Mouse (Mus musculus): ENCODE measurements around the gene Ccl22. TPM values are rescaled to one million over a fixed set of nuclear protein-coding genes. Genes with fewer than 3 reads are reported as not detected.

The Ccl22 gene
- polyA plus RNA-seq, 1 experiment from 2014 or later = not detected

DNA sequence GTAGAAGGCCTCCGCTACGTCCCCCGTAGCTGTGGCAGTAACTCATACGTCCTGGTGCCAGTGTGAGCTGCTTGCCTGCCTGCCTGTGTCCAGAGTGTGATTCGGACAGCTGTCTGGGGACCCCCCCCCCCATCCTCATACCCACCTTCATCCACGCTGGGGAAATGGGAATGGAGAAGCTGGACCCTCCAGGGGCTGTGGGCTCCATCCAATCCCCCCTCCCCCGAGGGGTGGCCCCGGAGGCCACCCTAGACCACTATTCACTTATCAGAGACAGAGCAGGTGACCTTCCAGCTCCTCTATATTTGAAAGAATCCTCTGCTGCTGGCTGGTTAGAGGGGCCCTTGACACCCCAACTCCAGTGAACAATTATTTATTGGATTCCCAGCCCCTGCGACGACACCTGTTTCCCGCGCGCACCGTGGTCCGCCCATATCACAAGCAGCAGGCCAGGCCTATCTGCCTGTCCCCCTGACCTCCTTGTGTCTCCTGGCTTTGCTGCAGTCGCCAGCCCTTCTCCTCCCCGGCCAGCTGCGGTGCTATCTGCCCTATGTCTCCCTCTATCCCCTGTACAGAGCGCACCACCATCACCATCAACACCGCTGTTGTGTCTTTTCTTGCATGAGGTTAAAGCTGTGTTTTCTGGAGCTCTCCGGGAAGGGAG, 35.2 kb downstream of the Ccl22 start:
- WGBS = 86% methylated on average over 21 of the region's 21 CpGs

DNA sequence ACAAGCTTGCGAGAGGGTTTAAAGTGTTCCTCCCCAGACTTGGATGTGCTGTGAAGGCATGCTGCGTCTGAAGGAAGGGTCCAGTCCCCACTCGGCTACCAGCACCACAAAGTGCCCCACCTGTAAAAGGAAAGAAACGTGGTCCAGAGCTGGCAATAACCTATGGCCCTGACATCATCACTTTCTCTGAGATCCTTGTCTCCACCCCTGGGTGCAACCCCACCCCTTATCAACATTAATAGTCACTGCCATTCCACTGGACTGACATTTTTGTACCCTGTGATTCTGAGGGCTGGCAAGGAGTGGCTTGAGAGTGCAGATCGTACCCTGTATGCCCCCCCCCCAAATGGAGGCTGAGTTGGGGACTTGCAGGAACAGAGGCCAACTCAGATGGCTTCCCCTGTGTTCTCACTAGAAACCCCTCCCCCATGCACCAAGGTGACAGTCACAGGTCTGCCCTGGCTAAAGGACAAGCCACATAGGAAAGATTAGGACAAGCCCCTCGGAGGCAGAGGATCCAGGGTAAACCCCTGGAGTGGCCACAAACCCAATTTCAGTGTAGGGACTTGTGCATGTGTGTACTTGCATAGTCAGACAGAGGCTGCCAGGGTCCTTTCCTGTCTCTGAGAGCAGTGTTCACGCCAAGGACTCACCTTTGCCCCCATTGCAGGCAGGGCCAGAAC, 35.9 kb downstream of the Ccl22 start:
- H3K9ac ChIP-seq (replicated peaks) = no peak overlapping the region
- WGBS = 71% methylated on average over 7 of the region's 7 CpGs
- ATAC-seq (ENCODE audit: low FRiP score) = no peak
- no peaks in the 10 kb centered on the region for H3K9me3 ChIP-seq (replicated peaks)
- no peak overlapping the region for H3K4me3 ChIP-seq (replicated peaks)
- H3K4me1 ChIP-seq = peaks cover 19% of the 10 kb centered on the region
- no peaks in the 10 kb centered on the region for H3K27me3 ChIP-seq (replicated peaks)
- no peak overlapping the region for H3K27ac ChIP-seq (replicated peaks)
- H3K36me3 ChIP-seq = no peaks in the 10 kb centered on the region
- H3K4me2 ChIP-seq = no peak overlapping the region; the same call in 1 of the 2 replicates

More for the DNA sequence above, 35.2 kb downstream of the Ccl22 start:
- Histone ChIP-seq H3K27me3 (replicated peaks) (no peaks in the 10 kb centered on the region), H3K36me3 (no peaks in the 10 kb centered on the region), H3K27ac (replicated peaks) (no peak overlapping the region), H3K4me1 (peaks cover 19% of the 10 kb centered on the region), H3K9ac (replicated peaks) (no peak overlapping the region), H3K9me3 (replicated peaks) (no peaks in the 10 kb centered on the region), H3K4me3 (replicated peaks) (no peak overlapping the region), H3K4me2 (no peak overlapping the region)
- ATAC-seq (ENCODE audit: low FRiP score) = no peak

DNA sequence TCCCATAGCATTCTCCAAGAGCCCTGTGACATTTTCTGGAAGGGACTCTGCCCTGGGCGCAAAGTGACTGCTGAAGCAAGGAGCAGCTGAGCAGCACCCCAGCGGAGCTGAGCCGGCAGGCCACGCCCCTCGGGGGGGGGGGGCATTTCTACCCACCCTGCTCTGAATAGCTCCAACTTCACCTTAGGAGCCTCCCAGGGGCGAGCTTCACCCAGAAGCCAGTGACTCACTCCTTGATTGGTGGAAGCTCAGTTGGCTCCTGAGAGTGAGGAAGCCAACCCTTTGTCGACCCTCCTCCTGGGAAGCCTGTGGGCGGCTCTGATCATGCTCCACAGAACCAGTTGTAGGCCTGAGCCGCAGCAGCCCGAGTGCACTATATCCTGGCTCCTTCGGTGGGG, 36.4 kb downstream of the Ccl22 start:
- no peaks in the 10 kb centered on the region for H3K9me3 ChIP-seq (replicated peaks)
- no peak for ATAC-seq (ENCODE audit: low FRiP score)
- no peak overlapping the region for H3K4me3 ChIP-seq (replicated peaks)
- no peak overlapping the region for H3K27ac ChIP-seq (replicated peaks)
- H3K4me1 ChIP-seq = peaks cover 19% of the 10 kb centered on the region
- H3K9ac ChIP-seq (replicated peaks) = no peak overlapping the region
- no peaks in the 10 kb centered on the region for H3K36me3 ChIP-seq
- no peak overlapping the region; the same call in 1 of the 2 replicates for H3K4me2 ChIP-seq
- no peaks in the 10 kb centered on the region for H3K27me3 ChIP-seq (replicated peaks)
- 8% methylated on average over 11 of the region's 11 CpGs for WGBS

DNA sequence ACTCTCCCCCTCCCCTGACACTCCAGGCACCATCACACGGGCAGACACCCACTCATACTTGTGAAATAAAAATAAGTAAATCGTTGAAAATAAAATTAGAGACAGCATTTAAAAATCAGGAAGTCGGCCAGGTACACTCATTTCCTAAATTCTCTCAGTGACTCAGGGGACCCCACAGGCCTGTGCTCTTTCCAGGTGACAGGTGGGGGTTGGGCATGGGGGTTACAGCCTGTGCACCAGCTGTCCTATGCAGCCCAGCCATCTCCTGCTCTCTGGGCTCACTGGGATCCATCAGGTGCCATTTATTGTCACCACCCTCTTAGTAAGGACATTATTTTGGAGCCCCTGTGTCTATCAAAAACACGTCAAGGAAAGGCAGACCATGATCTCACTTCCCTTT, 38.5 kb downstream of the Ccl22 start:
- no peaks in the 10 kb centered on the region for H3K27me3 ChIP-seq (replicated peaks)
- no peak overlapping the region for H3K27ac ChIP-seq (replicated peaks)
- ATAC-seq (ENCODE audit: low FRiP score) = no peak
- peaks cover 13% of the 10 kb centered on the region for H3K4me1 ChIP-seq
- H3K4me2 ChIP-seq = no peak overlapping the region
- no peaks in the 10 kb centered on the region for H3K9me3 ChIP-seq (replicated peaks)
- H3K9ac ChIP-seq (replicated peaks) = no peak overlapping the region
- H3K36me3 ChIP-seq = no peaks in the 10 kb centered on the region
- no peak overlapping the region for H3K4me3 ChIP-seq (replicated peaks)
- 88% methylated on average over 4 of the region's 4 CpGs for WGBS

DNA sequence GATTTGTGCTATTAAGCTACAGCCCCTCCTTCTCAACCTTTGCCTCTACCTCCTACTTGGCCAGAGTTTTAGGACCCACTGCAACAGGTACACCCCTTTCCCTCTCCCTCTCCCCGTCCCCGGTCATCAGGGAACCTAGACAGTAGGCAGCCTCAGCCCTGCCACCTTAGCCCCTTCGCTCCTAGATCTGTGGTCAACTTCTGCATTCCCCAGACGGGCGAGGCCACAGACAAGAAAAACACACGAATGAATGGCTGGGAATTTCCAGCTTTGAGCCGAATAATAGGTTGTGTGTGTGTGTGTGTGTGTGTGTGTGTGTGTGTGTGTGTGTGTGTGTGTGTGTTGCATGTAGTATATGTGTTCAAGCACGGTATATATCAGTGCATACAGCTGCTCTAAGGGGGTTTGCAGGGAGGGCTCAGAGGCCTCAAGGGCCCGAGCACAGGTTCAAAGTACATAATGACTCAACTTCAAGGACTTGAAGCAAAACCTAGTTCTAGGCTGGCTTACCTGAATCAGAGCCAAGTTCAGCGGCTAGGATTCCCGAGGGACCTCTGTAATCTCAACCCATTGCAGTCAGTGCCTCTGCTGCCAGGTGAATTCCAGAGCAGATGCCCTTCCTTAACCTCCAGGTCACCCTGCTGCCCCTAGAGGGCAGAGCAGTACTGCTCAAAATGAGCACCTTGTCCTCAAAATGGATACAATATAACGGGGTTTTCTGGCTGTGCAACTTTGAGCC, 40.0 kb downstream of the Ccl22 start:
- Histone ChIP-seq H3K4me3 (replicated peaks) (no peak overlapping the region), H3K4me1 (peaks cover 10% of the 10 kb centered on the region; the same call in 1 of the 2 replicates), H3K27me3 (replicated peaks) (no peaks in the 10 kb centered on the region), H3K9me3 (replicated peaks) (no peaks in the 10 kb centered on the region), H3K36me3 (no peaks in the 10 kb centered on the region), H3K27ac (replicated peaks) (no peak overlapping the region), H3K9ac (replicated peaks) (no peak overlapping the region), H3K4me2 (no peak overlapping the region)
- no peak for ATAC-seq (ENCODE audit: low FRiP score)
- 75% methylated on average over 12 of the region's 12 CpGs for WGBS

DNA sequence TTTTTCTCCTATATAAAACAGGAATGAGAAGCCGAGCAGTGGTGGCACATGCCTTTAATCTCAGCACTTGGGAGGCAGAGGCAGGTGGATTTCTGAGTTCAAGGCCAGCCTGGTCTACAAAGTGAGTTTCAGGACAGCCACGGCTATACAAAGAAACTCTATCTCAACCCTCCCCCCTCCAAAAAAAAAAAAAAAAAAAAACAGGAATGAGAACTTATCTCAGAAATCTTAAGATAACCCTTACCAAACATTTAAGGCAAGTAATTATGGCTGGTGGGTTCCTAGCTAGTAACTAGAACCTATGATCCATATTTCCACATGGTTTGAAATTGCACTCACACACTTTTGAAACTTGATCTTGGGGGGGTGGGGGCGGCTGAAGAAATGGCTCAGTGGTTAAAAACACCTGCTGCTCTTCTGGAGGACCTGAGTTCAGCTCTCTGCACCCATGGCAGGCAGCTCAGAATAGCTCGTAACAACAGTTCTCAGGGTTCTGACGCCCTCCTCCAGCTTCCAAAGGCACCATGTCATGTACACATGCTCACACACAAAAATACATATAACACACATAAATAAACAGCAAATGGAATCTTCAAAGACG, 40.7 kb downstream of the Ccl22 start:
- 78% methylated on average over 6 of the region's 6 CpGs for WGBS
- Histone ChIP-seq H3K4me3 (replicated peaks) (no peak overlapping the region), H3K4me2 (no peak overlapping the region), H3K9ac (replicated peaks) (no peak overlapping the region), H3K9me3 (replicated peaks) (no peaks in the 10 kb centered on the region), H3K27ac (replicated peaks) (no peak overlapping the region), H3K4me1 (peaks cover 10% of the 10 kb centered on the region; the same call in 1 of the 2 replicates), H3K36me3 (no peaks in the 10 kb centered on the region), H3K27me3 (replicated peaks) (no peaks in the 10 kb centered on the region)
- no peak for ATAC-seq (ENCODE audit: low FRiP score)

DNA sequence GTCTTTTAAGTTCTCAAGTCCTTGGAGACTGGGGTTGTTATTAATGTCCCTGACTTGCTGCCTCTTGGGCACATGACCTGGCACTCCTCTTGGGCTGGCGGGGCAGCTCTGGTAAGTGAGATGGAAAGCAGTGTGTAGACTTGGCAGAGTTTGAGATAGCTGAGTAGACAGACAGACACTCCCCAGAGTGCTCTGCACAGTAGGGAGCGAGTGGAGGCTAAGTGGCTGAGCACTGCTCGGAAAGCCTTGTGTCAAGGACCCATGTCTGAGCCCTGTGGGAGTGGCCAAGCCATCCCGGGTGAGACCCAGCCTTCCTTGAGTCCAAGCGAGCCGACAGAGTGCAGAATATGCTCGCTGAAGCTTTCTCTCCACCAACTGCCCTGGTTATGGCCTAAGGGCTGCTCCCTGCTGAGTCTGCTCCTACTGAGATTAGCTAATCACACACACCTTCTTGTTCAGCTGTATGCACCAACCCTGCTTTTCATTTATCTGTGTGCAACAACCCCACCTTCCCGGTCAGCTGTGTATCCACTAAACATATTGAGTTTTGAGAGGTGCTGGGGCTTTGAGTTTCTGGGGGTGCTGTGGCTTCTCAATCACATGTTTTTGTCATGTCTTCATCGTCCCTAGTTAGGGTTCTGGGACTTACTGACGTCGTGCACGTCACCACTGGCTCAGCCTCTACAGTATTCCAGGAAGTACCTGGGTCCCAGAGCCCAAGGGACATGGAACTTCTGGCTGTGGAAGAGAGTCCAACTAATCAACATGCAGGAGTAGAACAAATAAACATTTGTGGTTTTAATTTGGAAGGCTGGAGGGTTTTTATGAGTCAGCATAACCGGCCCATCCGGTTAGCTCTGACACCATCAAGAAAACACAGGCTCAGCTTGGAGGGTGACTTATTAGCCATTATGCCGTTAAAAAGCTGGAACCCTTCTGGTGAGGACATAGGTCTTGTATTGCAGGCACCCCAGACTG, 42.4 kb downstream of the Ccl22 start:
- no peaks in the 10 kb centered on the region for H3K9me3 ChIP-seq (replicated peaks)
- no peak overlapping the region for H3K27ac ChIP-seq (replicated peaks)
- no peak for ATAC-seq (ENCODE audit: low FRiP score)
- H3K36me3 ChIP-seq = no peaks in the 10 kb centered on the region
- no peaks in the 10 kb centered on the region for H3K27me3 ChIP-seq (replicated peaks)
- no peak overlapping the region for H3K4me2 ChIP-seq
- H3K4me3 ChIP-seq (replicated peaks) = no peak overlapping the region
- H3K4me1 ChIP-seq = 0 out of 2 replicates have a peak, but pooled peaks cover 5% of the 10 kb centered on the region
- H3K9ac ChIP-seq (replicated peaks) = no peak overlapping the region
- 72% methylated on average over 15 of the region's 15 CpGs for WGBS

DNA sequence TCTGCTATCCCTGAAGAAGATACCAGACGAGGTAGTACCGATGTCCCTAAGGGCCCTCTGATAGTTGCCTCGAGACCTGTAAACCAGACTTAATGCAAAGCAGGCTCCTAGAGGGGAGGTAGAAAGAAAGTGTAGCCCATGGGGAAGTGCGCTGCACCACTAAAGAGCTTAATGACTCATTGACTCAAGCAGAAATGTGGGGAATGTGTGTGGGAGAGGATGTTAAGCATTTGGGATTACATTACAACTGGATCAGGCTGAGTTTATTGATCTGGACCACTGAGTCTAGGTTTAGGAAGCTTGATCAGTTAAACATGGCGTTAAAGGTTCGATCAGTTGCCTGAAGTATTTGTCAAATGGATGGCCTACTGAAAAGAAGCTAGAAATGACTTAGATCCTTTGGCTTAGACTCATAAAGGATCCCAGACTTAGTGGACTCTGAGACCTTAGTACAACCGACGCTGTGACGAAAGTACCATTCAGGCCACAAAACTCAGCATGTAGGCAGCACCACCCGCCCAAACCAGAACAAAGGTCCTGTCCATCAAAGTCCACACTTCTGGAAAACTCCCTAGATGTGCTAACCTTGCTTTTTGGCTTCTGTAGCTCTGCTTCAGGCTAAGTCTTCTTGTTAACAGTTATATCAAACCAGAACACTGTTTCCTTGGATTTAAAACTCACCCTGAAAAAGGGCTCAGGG, 44.0 kb downstream of the Ccl22 start:
- Histone ChIP-seq H3K4me2 (no peak overlapping the region), H3K9me3 (replicated peaks) (no peaks in the 10 kb centered on the region), H3K4me3 (replicated peaks) (no peak overlapping the region), H3K36me3 (no peaks in the 10 kb centered on the region), H3K27me3 (replicated peaks) (no peaks in the 10 kb centered on the region), H3K4me1 (0 out of 2 replicates have a peak, but pooled peaks cover 5% of the 10 kb centered on the region), H3K27ac (replicated peaks) (no peak overlapping the region), H3K9ac (replicated peaks) (no peak overlapping the region)
- ATAC-seq (ENCODE audit: low FRiP score) = no peak
- 70% methylated on average over 10 of the region's 10 CpGs for WGBS

DNA sequence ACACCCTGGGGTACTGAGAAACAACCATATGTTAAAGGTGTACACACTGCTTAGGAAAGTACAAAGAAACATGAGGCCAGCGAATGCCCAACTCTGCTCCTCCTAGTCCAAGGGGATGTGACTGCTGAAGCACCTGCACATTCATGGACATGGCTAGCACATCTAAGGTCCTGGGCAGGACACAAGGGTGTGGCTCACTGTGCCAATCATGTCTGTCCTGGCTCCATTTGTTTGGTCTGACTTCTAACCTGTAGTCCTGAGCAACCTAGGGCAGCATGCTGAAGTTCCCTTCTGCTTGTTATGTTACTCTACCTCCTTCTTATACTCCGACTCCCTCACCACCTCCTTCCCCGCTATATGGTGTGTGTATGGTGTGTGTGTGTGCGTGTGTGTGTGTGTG, 49.0 kb downstream of the Ccl22 start:
- Histone ChIP-seq H3K27ac (replicated peaks) (no peak overlapping the region), H3K9ac (replicated peaks) (no peak overlapping the region)
- WGBS = 88% methylated on average over 4 of the region's 4 CpGs

DNA sequence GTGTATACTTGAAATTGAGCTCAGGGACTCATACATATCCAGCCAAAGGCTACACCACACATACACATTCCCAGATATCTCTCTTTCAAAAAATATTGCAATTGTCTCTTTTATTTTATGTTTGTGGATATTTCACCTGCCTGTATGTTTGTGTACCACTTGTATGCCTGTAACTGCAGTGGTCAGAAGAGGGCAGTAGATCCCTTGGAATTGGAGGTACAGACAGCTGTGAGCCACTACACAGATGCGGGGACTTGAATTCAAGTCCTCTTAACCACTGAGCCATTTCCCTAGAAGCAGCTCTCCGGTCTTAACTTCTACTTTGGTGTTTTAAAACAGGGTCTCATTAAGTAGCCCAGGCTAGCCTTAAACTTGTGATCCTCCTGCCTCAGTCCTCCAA, 49.4 kb downstream of the Ccl22 start:
- H3K4me3 ChIP-seq (replicated peaks) = no peak overlapping the region
- no peaks in the 10 kb centered on the region for H3K27me3 ChIP-seq (replicated peaks)
- no peak overlapping the region for H3K27ac ChIP-seq (replicated peaks)
- WGBS = 93% methylated on average over 2 of the region's 2 CpGs
- no peak overlapping the region for H3K9ac ChIP-seq (replicated peaks)
- no peaks in the 10 kb centered on the region for H3K4me1 ChIP-seq
- H3K4me2 ChIP-seq = no peak overlapping the region
- no peak for ATAC-seq (ENCODE audit: low FRiP score)
- H3K9me3 ChIP-seq (replicated peaks) = no peaks in the 10 kb centered on the region
- no peaks in the 10 kb centered on the region for H3K36me3 ChIP-seq

More for the DNA sequence above, 49.0 kb downstream of the Ccl22 start:
- no peaks in the 10 kb centered on the region for H3K4me1 ChIP-seq
- ATAC-seq (ENCODE audit: low FRiP score) = no peak
- H3K4me2 ChIP-seq = no peak overlapping the region
- no peaks in the 10 kb centered on the region for H3K36me3 ChIP-seq
- H3K4me3 ChIP-seq (replicated peaks) = no peak overlapping the region
- no peaks in the 10 kb centered on the region for H3K27me3 ChIP-seq (replicated peaks)
- no peaks in the 10 kb centered on the region for H3K9me3 ChIP-seq (replicated peaks)

All from neural tube, embryonic 15.5 days (tissue).